Mouse (Mus musculus) cerebellum, adult 2 months (tissue): ENCODE data around the gene Platr17. TPM values are rescaled to one million over a fixed set of nuclear protein-coding genes. Genes with fewer than 3 reads are reported as not detected.

ENCODE experiments used
- DNase-seq, 2 experiments: peaks; one replicate each; pipeline ENCODE4 v3.0.0; 2021
- H3K27ac ChIP-seq: fragments of 200-500 bp; 2 replicates; pipeline ENCODE4 v1.5.1; 2012; ENCODE audit warnings: low read length, control low read depth, inconsistent platforms; ENCODE audit not compliant: insufficient read depth
- H3K27me3 ChIP-seq: fragments of 200-500 bp; 2 replicates; pipeline ENCODE4 v1.6.1; 2012; ENCODE audit warnings: inconsistent platforms, mild to moderate bottlenecking, low read length, moderate library complexity; ENCODE audit not compliant: control insufficient read depth, insufficient read depth
- H3K4me1 ChIP-seq: fragments of 200-500 bp; 2 replicates; pipeline ENCODE4 v1.6.1; 2011; ENCODE audit warnings: low read length; ENCODE audit not compliant: control insufficient read depth, insufficient read depth
- H3K4me3 ChIP-seq: fragments of 200-500 bp; replicated peaks from 2 replicates; pipeline ENCODE3; 2011; ENCODE audit warnings: mild to moderate bottlenecking, low read depth, low read length, control low read depth; ENCODE audit not compliant: insufficient read depth
- CTCF ChIP-seq: fragments of 200-500 bp; IDR thresholded peaks from 2 replicates; pipeline ENCODE4 v1.5.1; 2011; ENCODE audit warnings: low read depth, mild to moderate bottlenecking, control low read depth, low read length, moderate library complexity, borderline replicate concordance; ENCODE audit not compliant: insufficient read depth
- POLR2A ChIP-seq: fragments of 200-500 bp; IDR thresholded peaks from 2 replicates; pipeline ENCODE4 v1.6.1; 2011; ENCODE audit warnings: low read length, control low read depth, borderline replicate concordance; ENCODE audit not compliant: insufficient read depth
- WGBS: fragments of 180-500 bp; shearing (Covaris S2); methylation state at CpG from one replicate; pipeline ENCODE4 v1.1.7; 2018; 5-methylcytosine and 5-hydroxymethylcytosine counted together
- polyA plus RNA-seq: library from polyadenylated mRNA; depleted of rRNA; stranded (reverse); fragments of >200 nt; gene quantifications from 2 replicates; pipeline ENCODE4 v1.2.3, GENCODE M21; 2012

Gene Platr17
- polyA plus RNA-seq, 1 experiment, result 0.65 TPM

DNA sequence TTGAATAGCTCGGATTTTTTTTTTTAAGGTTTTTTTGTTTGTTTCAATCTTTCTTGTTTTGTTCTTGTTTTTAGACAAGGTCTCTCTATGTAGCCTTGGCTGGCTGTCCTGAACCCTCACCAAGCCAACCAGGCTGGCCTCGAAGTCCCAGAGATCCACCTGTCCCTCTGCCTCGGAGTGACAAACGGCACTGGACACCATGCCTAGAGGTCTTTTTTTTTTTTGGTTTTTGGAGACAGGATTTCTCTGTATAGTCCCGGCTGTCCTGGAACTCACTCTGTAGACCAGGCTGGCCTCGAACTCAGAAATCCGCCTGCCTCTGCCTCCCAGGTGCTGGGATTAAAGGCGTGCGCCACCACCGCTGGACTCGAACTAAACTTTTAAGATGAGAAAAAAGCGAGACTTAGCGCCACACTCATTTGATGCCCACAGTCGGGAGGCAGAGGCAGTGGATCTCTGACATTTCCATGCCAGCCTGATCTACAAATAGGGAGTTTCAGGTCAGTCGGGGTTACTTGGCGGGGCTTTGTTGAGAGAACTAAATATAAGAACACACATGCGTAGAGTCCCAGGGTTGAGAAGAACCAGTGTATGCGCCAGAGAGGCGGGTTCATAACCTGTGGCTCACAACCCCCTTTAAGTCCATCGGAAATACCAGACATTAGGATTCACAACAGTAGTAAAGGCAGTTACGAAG is 23.5 kb downstream of the Platr17 start:
- Histone ChIP-seq H3K4me1 (peaks cover 5% of the 10 kb centered on the region; the same call in 1 of the 2 replicates), H3K4me3 (peak overlapping the region; percentile 94), H3K27me3 (no peaks in the 10 kb centered on the region), H3K27ac (no peak overlapping the region)
- WGBS, result 50% methylated on average over 21 of the region's 21 CpGs
- TF ChIP-seq POLR2A (no peak), CTCF (no peak)
- peak in 1 of 2 experiments; percentile 10 for DNase-seq

DNA sequence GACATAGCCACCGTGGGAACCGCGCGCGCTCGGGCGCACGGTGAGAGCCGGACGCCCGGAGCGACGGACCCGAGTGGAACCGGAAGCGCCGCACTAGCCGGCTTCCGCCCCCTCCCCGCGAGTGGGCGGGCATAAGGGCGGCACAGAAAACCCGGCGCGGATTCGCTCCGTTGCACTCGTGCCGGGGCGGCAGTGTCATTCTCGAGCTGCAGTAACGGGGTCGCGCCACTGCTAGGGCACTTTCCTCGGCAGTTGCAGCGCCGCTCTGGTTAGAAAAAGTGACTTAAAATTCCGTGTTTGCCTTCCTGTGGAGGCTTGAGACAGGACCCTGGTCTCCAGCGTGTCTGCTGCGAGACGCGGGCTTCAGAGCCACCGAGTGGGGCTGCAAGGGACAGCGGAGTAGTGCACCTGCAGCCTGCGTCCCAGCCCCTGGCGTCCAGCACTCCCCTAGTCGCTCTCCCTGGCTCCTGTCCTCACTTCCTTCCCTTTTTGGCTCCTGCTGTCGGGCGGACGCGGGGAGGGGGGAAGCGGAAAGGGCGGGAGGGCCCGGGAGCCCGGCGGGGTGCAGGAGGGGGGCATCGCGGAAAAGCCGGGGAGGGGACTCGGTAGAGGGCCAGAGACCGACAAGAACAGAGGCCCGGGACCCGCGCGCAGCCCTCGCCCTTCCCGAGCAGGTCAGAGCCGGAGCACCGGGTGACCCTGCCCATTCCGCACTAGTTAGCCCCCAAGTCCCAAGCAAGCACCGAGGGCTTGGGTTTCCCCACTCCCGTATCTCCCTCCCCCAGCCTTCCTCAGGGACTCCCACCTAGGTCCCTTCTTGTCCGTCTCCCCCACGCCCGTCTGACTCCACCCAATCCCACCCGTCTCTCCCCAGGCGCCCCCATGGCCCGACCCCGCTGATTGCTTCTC is 24.7 kb downstream of the Platr17 start, which contains the start of gene Rgl2:
Gene Rgl2 (plus strand): TSS at position 173 of the 909 bp plus-strand sequence.
- under 1% methylated on average over 72 of the region's 80 CpGs for WGBS
- Histone ChIP-seq H3K27me3 (no peaks in the 10 kb centered on the region), H3K4me1 (peaks cover 5% of the 10 kb centered on the region; the same call in 1 of the 2 replicates), H3K27ac (peak within 1 kb of the TSS; percentile 99), H3K4me3 (peak within 1 kb of the TSS; percentile 94)
- peak; percentile 94 to 97 for DNase-seq
- TF ChIP-seq POLR2A (peak; percentile 76; the same call in 1 of the 2 replicates), CTCF (peak; percentile 19; the same call in 1 of the 2 replicates)

DNA sequence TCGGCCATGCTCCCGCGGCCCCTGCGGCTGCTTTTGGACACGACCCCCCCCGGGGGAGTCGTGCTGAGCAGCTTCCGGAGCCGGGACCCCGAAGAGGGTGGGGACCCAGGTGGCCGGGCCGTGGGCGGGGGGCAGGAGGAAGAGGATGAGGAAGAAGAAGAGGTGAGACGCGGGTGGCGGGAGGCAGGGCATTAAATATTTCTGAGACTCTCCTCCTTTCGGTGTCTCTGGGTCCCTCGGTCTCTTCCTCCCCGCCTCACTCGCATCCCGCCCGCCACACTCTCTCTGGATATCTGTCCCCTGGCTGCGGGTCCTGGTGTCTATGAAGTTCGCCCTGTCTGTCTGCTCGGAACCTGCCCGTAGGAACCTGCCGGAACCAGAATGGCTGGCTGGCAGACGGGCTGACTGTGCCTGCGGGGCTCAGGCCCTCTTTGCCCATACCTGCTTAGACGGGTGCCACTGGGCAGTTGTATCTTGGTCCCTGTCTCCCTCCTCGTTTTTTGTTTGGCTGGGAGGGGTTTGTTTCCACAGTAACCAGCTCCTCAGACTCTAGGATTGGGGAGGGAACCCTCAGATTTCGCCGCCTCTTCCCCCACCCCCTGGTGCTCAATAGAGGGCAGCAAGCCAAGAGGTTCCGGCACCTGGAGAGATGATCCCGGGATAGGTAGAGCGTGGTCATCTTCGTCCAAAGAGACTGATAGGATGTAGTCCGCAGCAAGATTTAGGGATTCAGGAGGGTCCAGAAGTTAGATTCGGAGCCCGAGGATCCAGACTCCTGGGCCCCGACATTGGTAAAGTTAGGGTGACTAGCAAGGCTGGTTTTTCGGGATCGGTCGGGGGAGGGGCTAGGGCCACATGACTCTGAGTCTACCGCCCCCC is 25.6 kb downstream of the Platr17 start:
- DNase-seq, result peak; percentile 70 to 73
- H3K4me1 ChIP-seq, result peaks cover 5% of the 10 kb centered on the region; the same call in 1 of the 2 replicates
- peak overlapping the region; percentile 84 for H3K27ac ChIP-seq
- peak overlapping the region; percentile 94 for H3K4me3 ChIP-seq
- TF ChIP-seq CTCF (no peak), POLR2A (no peak)
- WGBS, result under 1% methylated on average over 45 of the region's 45 CpGs
- no peaks in the 10 kb centered on the region for H3K27me3 ChIP-seq

DNA sequence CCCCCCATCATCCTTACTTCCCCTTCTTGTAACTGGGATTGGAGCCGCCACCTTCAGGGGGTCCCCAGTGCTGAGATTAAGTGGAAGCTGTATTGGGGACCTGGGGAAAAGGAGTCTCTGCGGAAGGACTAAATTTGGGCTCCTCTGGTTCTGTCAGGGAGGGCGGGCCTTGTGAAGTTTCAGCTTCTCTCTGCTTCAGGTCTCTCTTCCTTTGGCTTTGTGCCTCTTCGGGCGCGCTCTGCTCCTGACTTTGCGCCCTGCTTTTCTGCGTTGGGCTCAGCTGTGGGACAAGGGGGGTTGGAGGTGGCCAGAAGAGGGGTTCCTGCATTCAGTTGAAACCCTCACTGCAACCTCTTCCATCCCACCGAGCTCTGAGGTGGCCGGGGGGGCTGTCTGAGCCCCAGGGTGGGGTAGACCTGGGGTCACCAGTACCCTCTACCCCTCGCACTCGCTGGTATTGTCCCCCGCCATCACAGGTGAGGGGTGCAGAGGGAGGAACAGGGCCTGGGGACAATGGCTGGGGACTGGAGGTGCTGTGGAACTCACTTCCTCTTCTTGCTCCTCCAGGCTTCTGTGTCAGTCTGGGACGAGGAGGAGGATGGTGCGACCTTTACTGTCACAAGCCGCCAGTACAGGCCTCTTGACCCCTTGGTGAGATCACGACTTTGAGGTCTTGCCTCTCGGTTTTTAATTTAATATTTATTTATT is 26.4 kb downstream of the Platr17 start:
- WGBS, result 41% methylated on average over 18 of the region's 18 CpGs
- TF ChIP-seq CTCF (no peak), POLR2A (no peak)
- Histone ChIP-seq H3K27me3 (no peaks in the 10 kb centered on the region), H3K4me1 (peaks cover 5% of the 10 kb centered on the region; the same call in 1 of the 2 replicates), H3K27ac (no peak overlapping the region), H3K4me3 (peak overlapping the region; percentile 94)
- DNase-seq, result no peak

DNA sequence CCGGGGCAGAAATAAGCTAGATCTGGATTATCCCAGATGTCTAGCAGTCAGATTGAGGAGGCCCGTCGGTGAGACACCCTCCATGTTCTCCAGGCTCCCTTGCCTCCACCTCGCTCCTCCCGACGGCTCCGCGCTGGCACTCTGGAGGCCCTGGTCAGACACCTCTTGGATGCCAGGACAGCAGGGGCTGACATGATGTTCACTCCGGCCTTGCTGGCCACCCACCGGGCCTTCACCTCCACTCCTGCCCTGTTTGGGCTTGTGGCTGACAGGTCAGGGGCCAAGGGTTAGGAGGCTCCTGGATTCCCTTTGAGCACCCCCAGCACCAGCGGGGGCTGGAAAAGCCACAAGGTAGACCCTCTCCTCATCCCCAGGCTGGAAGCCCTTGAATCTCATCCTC is 27.0 kb downstream of the Platr17 start:
- no peaks in the 10 kb centered on the region for H3K27me3 ChIP-seq
- H3K4me3 ChIP-seq, result no peak overlapping the region
- TF ChIP-seq POLR2A (no peak), CTCF (no peak)
- no peak for DNase-seq
- 83% methylated on average over 11 of the region's 11 CpGs for WGBS
- H3K27ac ChIP-seq, result no peak overlapping the region
- peaks cover 5% of the 10 kb centered on the region; the same call in 1 of the 2 replicates for H3K4me1 ChIP-seq

DNA sequence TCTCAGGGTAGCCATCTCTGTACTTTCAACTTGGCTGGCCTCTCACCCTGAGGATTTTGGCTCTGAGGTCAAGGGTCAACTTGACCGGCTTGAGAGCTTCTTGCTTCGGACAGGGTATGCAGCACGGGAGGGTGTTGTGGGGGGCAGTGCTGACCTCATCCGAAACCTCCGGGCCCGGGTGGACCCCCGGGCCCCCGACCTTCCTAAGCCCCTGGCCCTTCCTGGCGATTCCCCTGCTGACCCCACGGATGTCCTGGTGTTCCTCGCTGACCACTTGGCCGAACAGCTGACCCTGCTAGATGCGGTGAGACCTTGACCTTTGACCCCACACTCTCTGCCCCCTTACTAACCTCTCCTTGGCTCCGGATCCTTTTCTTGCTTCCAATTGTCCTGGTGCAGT is 27.5 kb downstream of the Platr17 start:
- Histone ChIP-seq H3K27ac (no peak overlapping the region), H3K27me3 (no peaks in the 10 kb centered on the region), H3K4me1 (peaks cover 5% of the 10 kb centered on the region; the same call in 1 of the 2 replicates), H3K4me3 (no peak overlapping the region)
- no peak for DNase-seq
- 79% methylated on average over 14 of the region's 14 CpGs for WGBS
- no peak for TF ChIP-seq POLR2A

DNA sequence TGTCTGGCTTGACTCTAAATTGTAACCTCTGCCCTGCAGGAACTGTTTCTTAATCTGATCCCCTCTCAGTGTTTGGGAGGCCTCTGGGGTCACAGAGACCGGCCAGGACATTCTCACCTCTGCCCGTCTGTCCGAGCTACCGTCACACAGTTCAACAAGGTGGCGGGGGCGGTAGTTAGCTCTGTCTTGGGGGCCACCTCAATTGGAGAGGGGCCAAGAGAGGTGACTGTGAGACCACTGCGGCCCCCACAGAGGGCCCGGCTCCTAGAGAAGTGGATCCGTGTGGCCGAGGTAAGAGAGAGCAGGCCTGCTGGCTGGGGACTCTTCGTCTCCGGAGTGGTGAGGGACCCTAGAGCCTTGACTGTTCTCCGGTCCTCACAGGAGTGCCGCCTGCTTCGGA is 28.0 kb downstream of the Platr17 start:
- no peak overlapping the region for H3K27ac ChIP-seq

More for the DNA sequence above, 28.0 kb downstream of the Platr17 start:
- H3K4me3 ChIP-seq, result no peak overlapping the region
- DNase-seq, result no peak
- TF ChIP-seq POLR2A (no peak), CTCF (no peak)
- WGBS, result 91% methylated on average over 15 of the region's 15 CpGs
- no peaks in the 10 kb centered on the region for H3K27me3 ChIP-seq
- H3K4me1 ChIP-seq, result peaks cover 5% of the 10 kb centered on the region; the same call in 1 of the 2 replicates
